Mouse (Mus musculus) CH12.LX (cell line): ENCODE data around the gene Fgfr2. TPM values are rescaled to one million over a fixed set of nuclear protein-coding genes. Genes with fewer than 3 reads are reported as not detected.

ENCODE experiments used
- DNase-seq: peaks from one replicate; pipeline ENCODE4 v3.0.0-alpha.2; 2013; ENCODE audit errors: extremely low read depth
- H3K27ac ChIP-seq: 2 replicates; pipeline ENCODE4 v1.5.1; 2012; ENCODE audit warnings: low read depth, mild to moderate bottlenecking, control low read depth, moderate library complexity; ENCODE audit not compliant: insufficient read depth
- H3K27me3 ChIP-seq: replicated peaks from 2 replicates; pipeline ENCODE3; 2012; ENCODE audit warnings: inconsistent platforms
- H3K36me3 ChIP-seq, 2 experiments: replicated peaks in 1 of 2; 2 replicates each; pipeline versions ENCODE3 to v1.6.1; 2012; ENCODE audit warnings: inconsistent platforms in 1 of 2, low read length in 1 of 2, mild to moderate bottlenecking in 1 of 2, mixed read lengths in 1 of 2, moderate library complexity in 1 of 2; ENCODE audit not compliant: control insufficient read depth in 1 of 2, insufficient read depth in 1 of 2
- H3K4me1 ChIP-seq, 2 experiments: 2 replicates each; pipeline ENCODE4 v1.6.1; 2012; ENCODE audit warnings: inconsistent platforms in 1 of 2, moderate library complexity in 1 of 2; ENCODE audit not compliant: insufficient read depth in 2 of 2, control insufficient read depth in 1 of 2
- H3K4me2 ChIP-seq: 2 replicates; pipeline ENCODE4 v1.6.1; 2012; ENCODE audit warnings: low read depth, mild to moderate bottlenecking, control low read depth; ENCODE audit not compliant: poor library complexity, insufficient read depth, severe bottlenecking
- H3K4me3 ChIP-seq, 3 experiments: fragments of 150-350 bp in 1 of 3; sonication (generic) in 1 of 3; replicated peaks in 1 of 3; 2 replicates each; pipeline versions ENCODE3 to v1.5.1; 2011 to 2012; ENCODE audit warnings: low read depth in 2 of 3, low read length in 2 of 3, mild to moderate bottlenecking in 2 of 3, moderate library complexity in 2 of 3, control low read depth in 1 of 3, improper control_type of control experiment in 1 of 3, inconsistent platforms in 1 of 3, mixed read lengths in 1 of 3; ENCODE audit not compliant: poor library complexity in 1 of 3
- H3K79me2 ChIP-seq: replicated peaks from 2 replicates; pipeline ENCODE4 v1.6.1; 2012; ENCODE audit warnings: mild to moderate bottlenecking, moderate library complexity; ENCODE audit not compliant: control insufficient read depth, poor library complexity, insufficient read depth, severe bottlenecking; ENCODE audit errors: extremely low read depth
- H3K9ac ChIP-seq: 2 replicates; pipeline ENCODE4 v1.6.1; 2012; ENCODE audit warnings: low read depth, mild to moderate bottlenecking, control low read depth, moderate library complexity; ENCODE audit not compliant: insufficient read depth
- H3K9me3 ChIP-seq: replicated peaks from 2 replicates; pipeline ENCODE3; 2012; ENCODE audit warnings: low read length, inconsistent platforms, mixed read lengths
- BHLHE40 ChIP-seq: IDR thresholded peaks from 2 replicates; pipeline ENCODE4 v1.6.1; 2011; ENCODE audit warnings: mild to moderate bottlenecking, low read depth, low read length, improper control_type of control experiment
- CHD1 ChIP-seq: IDR thresholded peaks from 2 replicates; pipeline ENCODE4 v1.6.1; 2012; ENCODE audit warnings: low read depth, low read length, improper control_type of control experiment, inconsistent platforms
- CHD2 ChIP-seq: IDR thresholded peaks from 2 replicates; pipeline ENCODE4 v1.6.1; 2011; ENCODE audit warnings: low read length, improper control_type of control experiment
- CTCF ChIP-seq, 2 experiments: IDR thresholded peaks in 1 of 2; conservative IDR thresholded peaks in 1 of 2; 2 replicates each; pipeline ENCODE4 v1.5.1; 2011 to 2012; ENCODE audit warnings: low read depth in 2 of 2, low read length in 2 of 2, improper control_type of control experiment in 1 of 2, inconsistent platforms in 1 of 2, mild to moderate bottlenecking in 1 of 2, moderate library complexity in 1 of 2
- ETS1 ChIP-seq: conservative IDR thresholded peaks from 2 replicates; pipeline ENCODE4 v1.6.1; 2012; ENCODE audit warnings: low read depth, mild to moderate bottlenecking, inconsistent platforms, low read length, improper control_type of control experiment, moderate library complexity
- GABPA ChIP-seq: IDR thresholded peaks from 2 replicates; pipeline ENCODE4 v1.6.1; 2012; ENCODE audit warnings: low read depth, low read length, improper control_type of control experiment, inconsistent platforms; ENCODE audit not compliant: insufficient replicate concordance
- HCFC1 ChIP-seq: IDR thresholded peaks from 2 replicates; pipeline ENCODE4 v1.6.1; 2012; ENCODE audit warnings: low read depth, mild to moderate bottlenecking, inconsistent platforms, low read length, improper control_type of control experiment
- MEF2A ChIP-seq: IDR thresholded peaks from 2 replicates; pipeline ENCODE4 v1.6.1; 2014; ENCODE audit warnings: low read depth, mild to moderate bottlenecking, inconsistent platforms, low read length, improper control_type of control experiment, borderline replicate concordance
- NELFE ChIP-seq: IDR thresholded peaks from 2 replicates; pipeline ENCODE4 v1.6.1; 2011; ENCODE audit warnings: low read depth, low read length, improper control_type of control experiment
- POLR2A ChIP-seq: IDR thresholded peaks from 2 replicates; pipeline ENCODE4 v1.6.1; 2011; ENCODE audit warnings: low read depth, mild to moderate bottlenecking, improper control_type of control experiment, low read length
- RAD21 ChIP-seq: IDR thresholded peaks from 2 replicates; pipeline ENCODE4 v1.6.1; 2011; ENCODE audit warnings: low read depth, mild to moderate bottlenecking, low read length, improper control_type of control experiment, moderate library complexity
- RCOR1 ChIP-seq: conservative IDR thresholded peaks from 2 replicates; pipeline ENCODE4 v1.6.1; 2012; ENCODE audit warnings: low read depth, mild to moderate bottlenecking, inconsistent platforms, low read length, improper control_type of control experiment
- SMC3 ChIP-seq: IDR thresholded peaks from 2 replicates; pipeline ENCODE4 v1.6.1; 2011; ENCODE audit warnings: low read depth, low read length, improper control_type of control experiment
- TCF12 ChIP-seq: IDR thresholded peaks from 2 replicates; pipeline ENCODE4 v1.6.1; 2014; ENCODE audit warnings: low read depth, mild to moderate bottlenecking, inconsistent platforms, low read length, improper control_type of control experiment
- ZKSCAN1 ChIP-seq: IDR thresholded peaks from 2 replicates; pipeline ENCODE4 v1.6.1; 2012; ENCODE audit warnings: low read depth, inconsistent platforms, low read length, improper control_type of control experiment, borderline replicate concordance
- dilution Hi-C: fragments of 300-500 bp; cut with MboI; formaldehyde crosslinking; loops from 2 replicates; pipeline ENCODE4 v1.14.3; 2020; ENCODE audit warnings: low sequenced_read_pairs; ENCODE audit not compliant: extremely low pct_unique_long_range_greater_than_20kb, extremely low pct_ligation_motif_present
- in situ Hi-C: fragments of 300-500 bp; cut with MboI; formaldehyde crosslinking; loops from 3 replicates; pipeline ENCODE4 v1.14.3; 2019; ENCODE audit warnings: low sequenced_read_pairs, low pct_ligation_motif_present, low pct_unique_long_range_greater_than_20kb, mixed read lengths
- polyA plus RNA-seq: library from polyadenylated mRNA; unstranded; fragments of >175 nt; gene quantifications from 2 replicates; pipeline ENCODE4 v1.2.1, GENCODE M21; 2012; ENCODE audit warnings: low read depth; ENCODE audit not compliant: insufficient read length
- total RNA-seq, 2 experiments: library from RNA; depleted of rRNA; stranded (reverse); fragments of 300-350 nt in 1 of 2; fragments of >200 nt in 1 of 2; gene quantifications; 2 replicates each; pipeline ENCODE4 v1.2.3; 2012 to 2014

Fgfr2 gene
- total and polyA plus RNA-seq, 3 experiments = not detected

DNA sequence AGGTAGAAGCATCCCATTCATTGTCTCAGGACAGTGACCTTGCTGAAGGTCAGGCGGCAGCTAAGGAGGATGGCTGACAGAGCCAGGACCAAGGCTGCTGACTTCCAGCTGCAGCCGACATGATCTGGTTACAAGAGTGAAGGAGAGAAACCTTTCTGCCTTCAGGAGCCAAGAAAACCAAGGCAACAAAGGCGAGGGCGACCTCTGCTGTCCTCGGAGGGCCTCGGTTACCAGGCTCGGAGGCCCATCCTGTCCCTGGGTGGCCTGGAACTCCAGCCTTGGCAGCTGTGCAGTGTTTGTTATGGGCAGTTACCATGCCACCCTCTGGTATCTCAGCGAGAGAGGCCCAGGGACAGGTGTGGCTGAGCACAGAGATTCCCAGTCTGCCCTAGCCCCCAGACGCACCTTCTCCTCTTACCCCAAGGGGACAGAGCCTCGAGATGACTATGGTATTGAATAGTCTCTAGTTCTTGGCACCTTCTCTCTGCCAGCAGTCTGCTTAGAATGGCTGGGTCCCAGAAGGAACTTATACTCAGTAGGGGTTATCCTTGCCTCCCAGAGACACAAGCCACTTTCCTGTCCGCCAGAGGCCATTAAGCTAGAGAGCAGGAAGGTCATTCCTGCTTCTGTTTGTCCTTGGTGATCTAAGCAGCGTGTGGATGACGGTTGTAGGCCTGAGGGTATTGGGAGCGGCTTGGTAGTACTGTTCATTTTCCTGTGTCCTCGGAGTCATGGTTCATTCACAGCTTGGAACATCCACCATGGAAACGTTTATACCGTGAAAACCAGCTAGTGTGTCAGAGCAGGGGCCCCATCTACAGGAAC is 449.0 kb downstream of the Fgfr2 start:
- TF ChIP-seq CTCF (conservative IDR thresholded peaks at IDR 0.05 in 1 of 2, IDR thresholded peaks at IDR 0.05 in 1 of 2; ENCODE audit: low read depth in 2 of 2, low read length in 2 of 2) = peak in 1 of 2 experiments; percentile 48; a peak in 2 of 4 replicates
- no peak for TF ChIP-seq MEF2A
- TF ChIP-seq RAD21 = peak; percentile 39
- Histone ChIP-seq H3K27me3 (no peaks in the 10 kb centered on the region), H3K4me1 (peaks cover 12 to 32% of the 10 kb centered on the region in 2 experiments), H3K27ac (no peak overlapping the region), H3K4me2 (no peak overlapping the region), H3K36me3 (peaks cover 0 to 8% of the 10 kb centered on the region in 2 experiments), H3K4me3 (no peak overlapping the region), H3K9me3 (no peaks in the 10 kb centered on the region), H3K9ac (no peak overlapping the region), H3K79me2 (no peaks in the 10 kb centered on the region)
- no peak for DNase-seq
- dilution Hi-C loops (no loop called here), in situ Hi-C loops (loop anchor here (5.0 kb wide), 1 partner anchor 133 kb away; no protein-coding TSS in a partner anchor)

GRCm38 (mm10) chr7:132672481-132672959 is 450.6 kb downstream of the Fgfr2 start:
- H3K4me3 ChIP-seq = no peak overlapping the region
- H3K27ac ChIP-seq = no peak overlapping the region
- dilution Hi-C loops (no loop called here), in situ Hi-C loops (loop anchor here (5.0 kb wide), 1 partner anchor 135 kb away; no protein-coding TSS in a partner anchor)
- H3K9me3 ChIP-seq = no peaks in the 10 kb centered on the region
- peaks cover 0 to 5% of the 10 kb centered on the region in 2 experiments for H3K36me3 ChIP-seq
- no peaks in the 10 kb centered on the region for H3K79me2 ChIP-seq
- no peak for TF ChIP-seq HCFC1
- TF ChIP-seq BHLHE40 = peak; percentile 55
- TF ChIP-seq GABPA = no peak
- TF ChIP-seq POLR2A = peak; percentile 29; the same call in 1 of the 2 replicates
- TF ChIP-seq NELFE = no peak
- no peak for TF ChIP-seq RCOR1
- TF ChIP-seq ZKSCAN1 = no peak
- no peak for TF ChIP-seq CHD1
- TF ChIP-seq ETS1 = peak; percentile 43; the same call in 1 of the 2 replicates
- no peak for TF ChIP-seq SMC3
- no peak for TF ChIP-seq CHD2
- TF ChIP-seq TCF12 = peak; percentile 27; the same call in 1 of the 2 replicates
- no peak overlapping the region for H3K9ac ChIP-seq
- H3K4me2 ChIP-seq = no peak overlapping the region
- peaks cover 12 to 31% of the 10 kb centered on the region in 2 experiments for H3K4me1 ChIP-seq
- peak; percentile 74 for DNase-seq
- H3K27me3 ChIP-seq = no peaks in the 10 kb centered on the region
